Mouse (Mus musculus) megakaryocyte-erythroid progenitor cell, adult 5-6 weeks (primary cell): ENCODE results near the gene Rimbp3. TPM values are rescaled to one million over a fixed set of nuclear protein-coding genes. Genes with fewer than 3 reads are reported as not detected.
A peak's percentile ranks its signal among the peaks of the same experiment; 100 is the strongest.
"Not testable (repeated sequence)": the region's sequence is repeated elsewhere in the genome, so short reads cannot be mapped to it uniquely, and the experiment has no call there.

Source experiments
- ATAC-seq: replicated peaks from 2 replicates; pipeline ENCODE4 v1.8.0; 2016; ENCODE audit warnings: mild to moderate bottlenecking, inconsistent platforms; ENCODE audit not compliant: severe bottlenecking, poor library complexity, low FRiP score, low TSS enrichment
- total RNA-seq, 2 experiments: library from RNA; stranded (forward) in 1 of 2; stranded (reverse) in 1 of 2; fragments of 200-1000, 215-1000 nt in 1 of 2; fragments of >200 nt in 1 of 2; fragmentation: Nextera tagmentation in 1 of 2; gene quantifications; 2 replicates each; pipeline ENCODE4 v1.2.3; 2014 to 2017

Rimbp3 gene
- total RNA-seq, 2 experiments from 2014 or later = 0.39 TPM; not detected in 1

GRCm38 (mm10) chr16:17209981-17210838 is 1.8 kb downstream of the Rimbp3 start:
- peak; percentile 87 for ATAC-seq

- no peak for ATAC-seq
These were observed 8.7 kb downstream of the Rimbp3 start for GRCm38 (mm10) chr16:17216934-17217633.

GRCm38 (mm10) chr16:17220127-17220733 is 11.8 kb downstream of the Rimbp3 start:
- ATAC-seq = peak; percentile 34; the same call in 1 of the 2 replicates

- peak; percentile 100 for ATAC-seq
These were observed 13.8 kb downstream of the Rimbp3 start for GRCm38 (mm10) chr16:17222197-17222596.

GRCm38 (mm10) chr16:17225584-17225983 is 17.2 kb downstream of the Rimbp3 start:
- no peak for ATAC-seq

- no peak for ATAC-seq
These were observed 18.1 kb downstream of the Rimbp3 start for GRCm38 (mm10) chr16:17226496-17226895.

GRCm38 (mm10) chr16:17231523-17231922 is 23.1 kb downstream of the Rimbp3 start:
- not testable (repeated sequence) for ATAC-seq

- peak; percentile 80 for ATAC-seq
These were observed 24.6 kb downstream of the Rimbp3 start, which contains the start of gene Hic2 for GRCm38 (mm10) chr16:17232794-17233701. Gene Hic2 (plus strand): TSS chr16:17233572.

- ATAC-seq = no peak
These were observed 25.5 kb downstream of the Rimbp3 start for GRCm38 (mm10) chr16:17233702-17234498.

GRCm38 (mm10) chr16:17234499-17234895 is 26.1 kb downstream of the Rimbp3 start:
- ATAC-seq = no peak

- ATAC-seq = no peak
These were observed 26.7 kb downstream of the Rimbp3 start for GRCm38 (mm10) chr16:17234916-17235665.

- peak; percentile 84 for ATAC-seq
These were observed 29.2 kb downstream of the Rimbp3 start for GRCm38 (mm10) chr16:17237634-17238033.

GRCm38 (mm10) chr16:17239409-17239808 is 31.0 kb downstream of the Rimbp3 start:
- no peak for ATAC-seq

- no peak for ATAC-seq
These were observed 35.3 kb downstream of the Rimbp3 start for GRCm38 (mm10) chr16:17243731-17244130.

- ATAC-seq = no peak
These were observed 36.6 kb downstream of the Rimbp3 start for GRCm38 (mm10) chr16:17244996-17245395.

GRCm38 (mm10) chr16:17247727-17248126 is 39.3 kb downstream of the Rimbp3 start:
- ATAC-seq = no peak

GRCm38 (mm10) chr16:17249135-17249534 is 40.7 kb downstream of the Rimbp3 start:
- ATAC-seq = peak; percentile 56

GRCm38 (mm10) chr16:17251539-17251938 is 43.1 kb downstream of the Rimbp3 start:
- ATAC-seq = peak; percentile 19; the same call in 1 of the 2 replicates
